Mouse (Mus musculus): ENCODE data around the gene Alg6. TPM values are rescaled to one million over a fixed set of nuclear protein-coding genes. Genes with fewer than 3 reads are reported as not detected.
A peak's percentile ranks its signal among the peaks of the same experiment; 100 is the strongest.

Gene Alg6
- 5.9 TPM for polyA plus RNA-seq (2012; fragmentation: generic; extraction: Trizol)
- long read RNA-seq, experiment 1, partial matches to known transcripts: 0 of 10 reads
- long read RNA-seq, experiment 1, other reads (novel, unspliced or antisense): 8 of 10 reads
- long read RNA-seq, experiment 2, transcript Alg6-201 (15 exons, 3,079 nt): major isoform, 64 of 159 reads
- long read RNA-seq, experiment 2, partial matches to known transcripts: 3 of 159 reads
- long read RNA-seq, experiment 2, other reads (novel, unspliced or antisense): 92 of 159 reads

GRCm38 (mm10) chr4:99714904-99715782 is at the start of gene Alg6:
TSS of gene Alg6 (plus strand) at chr4:99715664.
- TF ChIP-seq CTCF (IDR thresholded peaks at IDR 0.05; ENCODE audit: control insufficient read depth, insufficient read depth, insufficient read length) (no peak), MAX (IDR thresholded peaks at IDR 0.05) (no peak), CEBPB (IDR thresholded peaks at IDR 0.05; ENCODE audit: low read depth) (no peak), USF1 (IDR thresholded peaks at IDR 0.05; ENCODE audit: low read depth) (no peak), FOSL1 (IDR thresholded peaks at IDR 0.05; ENCODE audit: insufficient read depth, low read length, poor library complexity, severe bottlenecking) (no peak), MYOD1 (IDR thresholded peaks at IDR 0.05; ENCODE audit: control insufficient read depth, insufficient read length, low read depth) (no peak), MYOG (IDR thresholded peaks at IDR 0.05; ENCODE audit: control insufficient read depth, extremely low read depth, insufficient read length) (no peak)
- Histone ChIP-seq H3ac (ENCODE audit: control insufficient read depth, insufficient read length, low read depth) (peak within 1 kb of the TSS; percentile 74), H3K79me2 (ENCODE audit: control insufficient read depth, insufficient read depth) (peaks cover 9% of the 10 kb centered on the region), H3K27me3 (ENCODE audit: control insufficient read depth, insufficient read depth, insufficient read length) (no peaks in the 10 kb centered on the region), H3K4me3 (ENCODE audit: insufficient read depth, poor library complexity, severe bottlenecking) (peak within 1 kb of the TSS; percentile 55), H3K36me3 (ENCODE audit: control insufficient read depth, insufficient read depth) (peaks cover 9% of the 10 kb centered on the region), H3K79me3 (ENCODE audit: low read depth) (peaks cover 2% of the 10 kb centered on the region)

DNA sequence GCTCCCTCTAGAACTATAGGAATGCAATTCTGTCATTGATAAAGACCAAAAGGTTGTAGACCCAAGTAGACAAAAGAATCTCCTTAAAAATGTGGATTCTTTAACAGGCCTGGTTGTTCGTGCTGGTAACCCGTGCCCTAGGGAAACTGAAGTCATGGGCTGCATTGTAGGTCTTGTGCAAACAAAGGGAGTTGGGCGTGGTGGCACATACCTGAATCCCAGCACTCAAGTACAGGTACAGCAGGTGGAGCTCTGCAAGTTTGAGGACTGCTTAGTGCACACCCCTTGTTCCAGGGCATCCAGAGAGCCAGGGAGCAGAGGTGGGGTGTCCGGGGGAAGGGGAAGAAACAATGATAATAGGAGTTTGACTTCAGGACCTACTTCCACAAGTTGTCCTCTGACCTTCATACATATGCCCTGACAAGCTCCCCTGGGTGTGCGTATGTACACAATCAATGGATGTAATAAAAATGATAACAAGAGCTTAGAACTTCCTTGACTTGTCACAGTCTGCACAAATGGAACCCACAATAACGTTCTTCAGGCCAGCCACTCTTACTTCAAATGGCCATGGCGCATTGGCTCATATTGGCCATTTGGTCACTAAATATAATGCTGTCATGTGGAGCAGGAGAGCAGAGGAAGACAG is 45.1 kb upstream of the Alg6 start:
- no peaks in the 10 kb centered on the region for H3K79me3 ChIP-seq (ENCODE audit: low read depth)
- H3ac ChIP-seq (ENCODE audit: control insufficient read depth, insufficient read length, low read depth): no peak overlapping the region
- no peaks in the 10 kb centered on the region for H3K27me3 ChIP-seq (ENCODE audit: control insufficient read depth, insufficient read depth, insufficient read length)
- H3K79me2 ChIP-seq (ENCODE audit: control insufficient read depth, insufficient read depth): no peaks in the 10 kb centered on the region
- TF ChIP-seq FOSL1 (IDR thresholded peaks at IDR 0.05; ENCODE audit: insufficient read depth, low read length, poor library complexity, severe bottlenecking) (no peak), MYOG (IDR thresholded peaks at IDR 0.05; ENCODE audit: control insufficient read depth, extremely low read depth, insufficient read length) (no peak), USF1 (IDR thresholded peaks at IDR 0.05; ENCODE audit: low read depth) (no peak), CTCF (IDR thresholded peaks at IDR 0.05; ENCODE audit: control insufficient read depth, insufficient read depth, insufficient read length) (no peak), CEBPB (IDR thresholded peaks at IDR 0.05; ENCODE audit: low read depth) (no peak), MYOD1 (IDR thresholded peaks at IDR 0.05; ENCODE audit: control insufficient read depth, insufficient read length, low read depth) (no peak), MAX (IDR thresholded peaks at IDR 0.05) (no peak)
- H3K36me3 ChIP-seq (ENCODE audit: control insufficient read depth, insufficient read depth): no peaks in the 10 kb centered on the region
- no peak overlapping the region for H3K4me3 ChIP-seq (ENCODE audit: insufficient read depth, poor library complexity, severe bottlenecking)

DNA sequence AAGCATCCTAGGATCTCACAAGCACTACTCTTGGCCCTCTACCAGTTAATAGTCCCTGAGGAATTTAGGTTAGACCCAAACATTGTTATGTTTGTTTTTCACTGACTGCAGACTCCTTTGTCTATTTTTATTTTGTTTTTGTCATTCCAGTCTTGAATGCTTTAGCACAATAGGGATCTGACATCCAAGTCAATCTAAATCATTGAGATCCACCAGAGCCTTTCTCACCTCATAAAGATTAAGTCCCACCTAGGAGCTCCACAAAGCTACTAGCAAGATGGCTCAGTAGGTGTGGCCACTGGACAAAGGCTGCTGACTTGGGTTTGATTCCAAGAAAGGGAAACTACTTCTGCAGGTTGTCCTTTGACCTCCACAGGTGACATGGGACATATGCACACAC is 40.3 kb upstream of the Alg6 start:
- H3ac ChIP-seq (ENCODE audit: control insufficient read depth, insufficient read length, low read depth): no peak overlapping the region
- no peaks in the 10 kb centered on the region for H3K79me3 ChIP-seq (ENCODE audit: low read depth)
- no peaks in the 10 kb centered on the region for H3K79me2 ChIP-seq (ENCODE audit: control insufficient read depth, insufficient read depth)
- TF ChIP-seq CEBPB (IDR thresholded peaks at IDR 0.05; ENCODE audit: low read depth) (no peak), MYOG (IDR thresholded peaks at IDR 0.05; ENCODE audit: control insufficient read depth, extremely low read depth, insufficient read length) (no peak), MAX (IDR thresholded peaks at IDR 0.05) (no peak), FOSL1 (IDR thresholded peaks at IDR 0.05; ENCODE audit: insufficient read depth, low read length, poor library complexity, severe bottlenecking) (no peak), CTCF (IDR thresholded peaks at IDR 0.05; ENCODE audit: control insufficient read depth, insufficient read depth, insufficient read length) (no peak), USF1 (IDR thresholded peaks at IDR 0.05; ENCODE audit: low read depth) (no peak), MYOD1 (IDR thresholded peaks at IDR 0.05; ENCODE audit: control insufficient read depth, insufficient read length, low read depth) (no peak)
- H3K36me3 ChIP-seq (ENCODE audit: control insufficient read depth, insufficient read depth): no peaks in the 10 kb centered on the region
- H3K4me3 ChIP-seq (ENCODE audit: insufficient read depth, poor library complexity, severe bottlenecking): no peak overlapping the region
- no peaks in the 10 kb centered on the region for H3K27me3 ChIP-seq (ENCODE audit: control insufficient read depth, insufficient read depth, insufficient read length)

- Histone ChIP-seq H3K79me2 (ENCODE audit: control insufficient read depth, insufficient read depth) (no peaks in the 10 kb centered on the region), H3K79me3 (ENCODE audit: low read depth) (no peaks in the 10 kb centered on the region), H3K27me3 (ENCODE audit: control insufficient read depth, insufficient read depth, insufficient read length) (no peaks in the 10 kb centered on the region), H3K36me3 (ENCODE audit: control insufficient read depth, insufficient read depth) (no peaks in the 10 kb centered on the region), H3ac (ENCODE audit: control insufficient read depth, insufficient read length, low read depth) (no peak overlapping the region), H3K4me3 (ENCODE audit: insufficient read depth, poor library complexity, severe bottlenecking) (no peak overlapping the region)
- no peak for TF ChIP-seq MYOD1 (IDR thresholded peaks at IDR 0.05; ENCODE audit: control insufficient read depth, insufficient read length, low read depth)
- no peak for TF ChIP-seq CEBPB (IDR thresholded peaks at IDR 0.05; ENCODE audit: low read depth)
- TF ChIP-seq MYOG (IDR thresholded peaks at IDR 0.05; ENCODE audit: control insufficient read depth, extremely low read depth, insufficient read length): no peak
- no peak for TF ChIP-seq USF1 (IDR thresholded peaks at IDR 0.05; ENCODE audit: low read depth)
- no peak for TF ChIP-seq CTCF (IDR thresholded peaks at IDR 0.05; ENCODE audit: control insufficient read depth, insufficient read depth, insufficient read length)
- no peak for TF ChIP-seq FOSL1 (IDR thresholded peaks at IDR 0.05; ENCODE audit: insufficient read depth, low read length, poor library complexity, severe bottlenecking)
- TF ChIP-seq MAX (IDR thresholded peaks at IDR 0.05): no peak
These were observed 31.5 kb upstream of the Alg6 start for GRCm38 (mm10) chr4:99683941-99684340.

- no peaks in the 10 kb centered on the region for H3K79me2 ChIP-seq (ENCODE audit: control insufficient read depth, insufficient read depth)
- TF ChIP-seq CEBPB (IDR thresholded peaks at IDR 0.05; ENCODE audit: low read depth) (no peak), MYOD1 (IDR thresholded peaks at IDR 0.05; ENCODE audit: control insufficient read depth, insufficient read length, low read depth) (no peak), MAX (IDR thresholded peaks at IDR 0.05) (no peak)
- no peaks in the 10 kb centered on the region for H3K27me3 ChIP-seq (ENCODE audit: control insufficient read depth, insufficient read depth, insufficient read length)
- H3ac ChIP-seq (ENCODE audit: control insufficient read depth, insufficient read length, low read depth): no peak overlapping the region
- no peaks in the 10 kb centered on the region for H3K79me3 ChIP-seq (ENCODE audit: low read depth)
- H3K4me3 ChIP-seq (ENCODE audit: insufficient read depth, poor library complexity, severe bottlenecking): no peak overlapping the region
- H3K36me3 ChIP-seq (ENCODE audit: control insufficient read depth, insufficient read depth): no peaks in the 10 kb centered on the region
These were observed 29.2 kb upstream of the Alg6 start for GRCm38 (mm10) chr4:99686308-99686707.

All from C2C12 (cell line).